Mouse (Mus musculus) left cerebral cortex, postnatal 36 days (tissue): ENCODE measurements at regions not wholly inside any gene's neighbourhood (a gene's known extent, or its start where the extent isn't known, plus 50 kb on each side); places are given as distances from the start of the nearest gene placed in this dataset.
"Not testable (repeated sequence)": the region's sequence is repeated elsewhere in the genome, so short reads cannot be mapped to it uniquely, and the experiment has no call there.

Source experiments
- DNase-seq, 2 experiments: peaks; one replicate each; pipeline ENCODE4 v3.0.0; 2021 to 2022; ENCODE audit warnings: low spot score in 2 of 2, mixed read lengths in 1 of 2
- intact Hi-C: fragments of 180-260 bp; cut with DNase I; formaldehyde crosslinking; loops from one replicate; pipeline ENCODE4 v1.15.1; 2025

GRCm38 (mm10) chr16:20866771-20867170 lies 132.5 kb upstream of the Thpo start:
- intact Hi-C loops = no loop called here

GRCm38 (mm10) chr16:20861256-20861655 lies 126.9 kb upstream of the Thpo start:
- DNase-seq = no peak
- intact Hi-C loops = no loop called here

More at GRCm38 (mm10) chr16:20866771-20867170, 132.5 kb upstream of the Thpo start:
- no peak for DNase-seq

- intact Hi-C loops, DNase-seq: not testable (repeated sequence)
These were observed 126.3 kb upstream of the Thpo start for GRCm38 (mm10) chr16:20860606-20861005.

GRCm38 (mm10) chr16:20854696-20855213 lies 120.4 kb upstream of the Thpo start:
- DNase-seq = no peak
- intact Hi-C loops = no loop called here

GRCm38 (mm10) chr16:20838151-20838550 lies 103.8 kb upstream of the Thpo start:
- DNase-seq = no peak
- intact Hi-C loops = no loop called here

- intact Hi-C loops = no loop called here
These were observed 102.6 kb upstream of the Thpo start for GRCm38 (mm10) chr16:20836866-20837265.

GRCm38 (mm10) chr16:20833838-20834237 lies 99.5 kb upstream of the Thpo start:
- intact Hi-C loops, DNase-seq: not testable (repeated sequence)

More at GRCm38 (mm10) chr16:20836866-20837265, 102.6 kb upstream of the Thpo start:
- DNase-seq = no peak

GRCm38 (mm10) chr16:20833301-20833700 lies 99.0 kb upstream of the Thpo start:
- no peak for DNase-seq
- intact Hi-C loops = no loop called here

- no peak for DNase-seq
- intact Hi-C loops = no loop called here
These were observed 95.6 kb upstream of the Thpo start for GRCm38 (mm10) chr16:20829732-20830435.

GRCm38 (mm10) chr16:20828996-20829731 lies 94.9 kb upstream of the Thpo start:
- intact Hi-C loops = no loop called here
- DNase-seq = no peak

- intact Hi-C loops = loop anchor here (2.0 to 5.0 kb wide), 2 partner anchors 73 to 359 kb away; no protein-coding TSS in a partner anchor
- DNase-seq = peak; percentile 73 to 79
These were observed 89.9 kb upstream of the Thpo start for GRCm38 (mm10) chr16:20824226-20824625.

GRCm38 (mm10) chr16:20820939-20821338 lies 86.6 kb upstream of the Thpo start:
- intact Hi-C loops = loop anchor here (5.0 kb wide), 1 partner anchor 76 kb away; no protein-coding TSS in a partner anchor
- DNase-seq = no peak

- DNase-seq = no peak
- intact Hi-C loops = no loop called here
These were observed 85.3 kb upstream of the Thpo start for GRCm38 (mm10) chr16:20819568-20819967.

- intact Hi-C loops = no loop called here
- DNase-seq = no peak
These were observed 84.4 kb upstream of the Thpo start for GRCm38 (mm10) chr16:20818711-20819189.

- DNase-seq = no peak
- intact Hi-C loops = no loop called here
These were observed 80.7 kb upstream of the Thpo start for GRCm38 (mm10) chr16:20814976-20815375.

- no peak for DNase-seq
- intact Hi-C loops = no loop called here
These were observed 79.9 kb upstream of the Thpo start for GRCm38 (mm10) chr16:20814240-20814639.

- intact Hi-C loops, DNase-seq: not testable (repeated sequence)
These were observed 77.7 kb upstream of the Thpo start for GRCm38 (mm10) chr16:20812025-20812424.

- intact Hi-C loops = no loop called here
- no peak for DNase-seq
These were observed 76.0 kb upstream of the Thpo start for GRCm38 (mm10) chr16:20810322-20810721.

GRCm38 (mm10) chr16:20808263-20808662 lies 74.0 kb upstream of the Thpo start:
- intact Hi-C loops = no loop called here
- DNase-seq = no peak

GRCm38 (mm10) chr16:20806739-20807138 lies 72.4 kb upstream of the Thpo start:
- no peak for DNase-seq
- intact Hi-C loops = no loop called here

- intact Hi-C loops = no loop called here
- no peak for DNase-seq
These were observed 71.5 kb upstream of the Thpo start for GRCm38 (mm10) chr16:20805793-20806192.
